Mouse (Mus musculus): ENCODE results near the gene Plch1. TPM values are rescaled to one million over a fixed set of nuclear protein-coding genes. Genes with fewer than 3 reads are reported as not detected.

Plch1 gene
- not detected for polyA plus RNA-seq (2017; shearing (Covaris generic))

GRCm38 (mm10) chr3:63899309-63899695, at the start of gene Plch1:
Gene Plch1 (minus strand): TSS chr3:63899472.

GRCm38 (mm10) chr3:63928878-63929859, 29.9 kb upstream of the Plch1 start, which contains the start of gene E130311K13Rik:
Gene E130311K13Rik (minus strand): TSS chr3:63929472.

Other genes starting within 250 kb of the Plch1 start
- 11.9 TPM for gene E130311K13Rik, start 30.0 kb upstream of the Plch1 start, polyA plus RNA-seq (2017; shearing (Covaris generic))
- gene Slc33a1, start 65.3 kb upstream of the Plch1 start, polyA plus RNA-seq (2017; shearing (Covaris generic)) = 19.4 TPM
- 23.6 TPM for gene Gmps, start 76.6 kb upstream of the Plch1 start, polyA plus RNA-seq (2017; shearing (Covaris generic))
- 0.04 TPM for gene Vmn2r1, start 182.1 kb upstream of the Plch1 start, polyA plus RNA-seq (2017; shearing (Covaris generic))
- 0.08 TPM for gene Vmn2r2, start 242.5 kb upstream of the Plch1 start, polyA plus RNA-seq (2017; shearing (Covaris generic))